Mouse (Mus musculus): ENCODE measurements at regions not wholly inside any gene's neighbourhood (a gene's known extent, or its start where the extent isn't known, plus 50 kb on each side); places are given as distances from the start of the nearest gene placed in this dataset.
A peak's percentile ranks its signal among the peaks of the same experiment; 100 is the strongest.

GRCm38 (mm10) chr2:106256012-106256411 is 252.7 kb upstream of the Dnajc24 start:
- no peak for DNase-seq (ENCODE audit: extremely low spot score in 1 of 2, low spot score in 2 of 2)
- no peak overlapping the region for H3K27ac ChIP-seq
- no peak overlapping the region for H3K4me3 ChIP-seq
- TF ChIP-seq CTCF (IDR thresholded peaks at IDR 0.05) = no peak
- intact Hi-C loops (cut with DNase I) = no loop called here

- TF ChIP-seq CTCF (IDR thresholded peaks at IDR 0.05) = no peak
Measured at GRCm38 (mm10) chr2:106234358-106234757, 231.0 kb upstream of the Dnajc24 start.

GRCm38 (mm10) chr2:106231136-106231535 is 227.8 kb upstream of the Dnajc24 start:
- DNase-seq (ENCODE audit: extremely low spot score in 1 of 2, low spot score in 2 of 2) = no peak
- Histone ChIP-seq H3K4me3 (no peak overlapping the region), H3K27ac (no peak overlapping the region)
- intact Hi-C loops (cut with DNase I) = no loop called here
- no peak for TF ChIP-seq CTCF (IDR thresholded peaks at IDR 0.05)

More at GRCm38 (mm10) chr2:106234358-106234757, 231.0 kb upstream of the Dnajc24 start:
- H3K27ac ChIP-seq = no peak overlapping the region
- no peak overlapping the region for H3K4me3 ChIP-seq
- intact Hi-C loops (cut with DNase I) = no loop called here
- DNase-seq (ENCODE audit: extremely low spot score in 1 of 2, low spot score in 2 of 2) = no peak

- no peak for DNase-seq (ENCODE audit: extremely low spot score in 1 of 2, low spot score in 2 of 2)
- no peak overlapping the region for H3K4me3 ChIP-seq
- no peak overlapping the region for H3K27ac ChIP-seq
- intact Hi-C loops (cut with DNase I) = no loop called here
- no peak for TF ChIP-seq CTCF (IDR thresholded peaks at IDR 0.05)
Measured at GRCm38 (mm10) chr2:106230021-106230420, 226.7 kb upstream of the Dnajc24 start.

- DNase-seq (ENCODE audit: extremely low spot score in 1 of 2, low spot score in 2 of 2) = no peak
- Histone ChIP-seq H3K27ac (no peak overlapping the region), H3K4me3 (no peak overlapping the region)
- intact Hi-C loops (cut with DNase I) = no loop called here
- no peak for TF ChIP-seq CTCF (IDR thresholded peaks at IDR 0.05)
Measured at GRCm38 (mm10) chr2:106228249-106228648, 224.9 kb upstream of the Dnajc24 start.

- no peak overlapping the region for H3K4me3 ChIP-seq
- no peak overlapping the region for H3K27ac ChIP-seq
- intact Hi-C loops (cut with DNase I) = no loop called here
- TF ChIP-seq CTCF (IDR thresholded peaks at IDR 0.05) = no peak
- no peak for DNase-seq (ENCODE audit: extremely low spot score in 1 of 2, low spot score in 2 of 2)
Measured at GRCm38 (mm10) chr2:106216169-106216568, 212.8 kb upstream of the Dnajc24 start.

- intact Hi-C loops (cut with DNase I) = no loop called here
- DNase-seq (ENCODE audit: extremely low spot score in 1 of 2, low spot score in 2 of 2) = no peak
- Histone ChIP-seq H3K27ac (no peak overlapping the region), H3K4me3 (no peak overlapping the region)
- no peak for TF ChIP-seq CTCF (IDR thresholded peaks at IDR 0.05)
Measured at GRCm38 (mm10) chr2:106213740-106214139, 210.4 kb upstream of the Dnajc24 start.

GRCm38 (mm10) chr2:106210773-106211172 is 207.4 kb upstream of the Dnajc24 start:
- H3K27ac ChIP-seq = no peak overlapping the region
- DNase-seq (ENCODE audit: extremely low spot score in 1 of 2, low spot score in 2 of 2) = no peak
- intact Hi-C loops (cut with DNase I) = no loop called here
- TF ChIP-seq CTCF (IDR thresholded peaks at IDR 0.05) = no peak
- H3K4me3 ChIP-seq = no peak overlapping the region

GRCm38 (mm10) chr2:106208767-106209250 is 205.5 kb upstream of the Dnajc24 start:
- Histone ChIP-seq H3K27ac (no peak overlapping the region), H3K4me3 (no peak overlapping the region)
- no peak for DNase-seq (ENCODE audit: extremely low spot score in 1 of 2, low spot score in 2 of 2)
- intact Hi-C loops (cut with DNase I) = no loop called here
- no peak for TF ChIP-seq CTCF (IDR thresholded peaks at IDR 0.05)

GRCm38 (mm10) chr2:106200130-106200529 is 196.8 kb upstream of the Dnajc24 start:
- Histone ChIP-seq H3K27ac (no peak overlapping the region), H3K4me3 (no peak overlapping the region)
- TF ChIP-seq CTCF (IDR thresholded peaks at IDR 0.05) = no peak; the same call in 1 of the 2 replicates
- no peak for DNase-seq (ENCODE audit: extremely low spot score in 1 of 2, low spot score in 2 of 2)
- intact Hi-C loops (cut with DNase I) = no loop called here

GRCm38 (mm10) chr2:106195170-106195569 is 191.8 kb upstream of the Dnajc24 start:
- DNase-seq (ENCODE audit: extremely low spot score in 1 of 2, low spot score in 2 of 2) = no peak
- H3K4me3 ChIP-seq = no peak overlapping the region
- H3K27ac ChIP-seq = no peak overlapping the region
- TF ChIP-seq CTCF (IDR thresholded peaks at IDR 0.05) = no peak
- intact Hi-C loops (cut with DNase I) = loop anchor here (2.0 to 10.0 kb wide), 3 partner anchors 530 to 940 kb away; partner anchors contain the start of gene Pax6

GRCm38 (mm10) chr2:106194369-106195023 is 191.1 kb upstream of the Dnajc24 start:
- intact Hi-C loops (cut with DNase I) = loop anchor here (1.0 to 10.0 kb wide), 6 partner anchors 530 to 940 kb away; partner anchors contain the start of gene Pax6
- DNase-seq (ENCODE audit: extremely low spot score in 1 of 2, low spot score in 2 of 2) = peak; percentile 73 to 77
- H3K27ac ChIP-seq = no peak overlapping the region
- TF ChIP-seq CTCF (IDR thresholded peaks at IDR 0.05) = peak; percentile 71
- H3K4me3 ChIP-seq = no peak overlapping the region

GRCm38 (mm10) chr2:106193889-106194347 is 190.6 kb upstream of the Dnajc24 start:
- DNase-seq (ENCODE audit: extremely low spot score in 1 of 2, low spot score in 2 of 2) = peak in 1 of 2 experiments; percentile 10
- TF ChIP-seq CTCF (IDR thresholded peaks at IDR 0.05) = no peak

More at GRCm38 (mm10) chr2:106193889-106194347, 190.6 kb upstream of the Dnajc24 start:
- H3K27ac ChIP-seq = no peak overlapping the region
- intact Hi-C loops (cut with DNase I) = loop anchor here (1.0 to 10.0 kb wide), 6 partner anchors 529 to 939 kb away; partner anchors contain the start of gene Pax6
- no peak overlapping the region for H3K4me3 ChIP-seq

Measured in left cerebral cortex, adult 2 months (tissue).